Mouse (Mus musculus): ENCODE results near the gene Ube2j1.

Gene Ube2j1

DNA sequence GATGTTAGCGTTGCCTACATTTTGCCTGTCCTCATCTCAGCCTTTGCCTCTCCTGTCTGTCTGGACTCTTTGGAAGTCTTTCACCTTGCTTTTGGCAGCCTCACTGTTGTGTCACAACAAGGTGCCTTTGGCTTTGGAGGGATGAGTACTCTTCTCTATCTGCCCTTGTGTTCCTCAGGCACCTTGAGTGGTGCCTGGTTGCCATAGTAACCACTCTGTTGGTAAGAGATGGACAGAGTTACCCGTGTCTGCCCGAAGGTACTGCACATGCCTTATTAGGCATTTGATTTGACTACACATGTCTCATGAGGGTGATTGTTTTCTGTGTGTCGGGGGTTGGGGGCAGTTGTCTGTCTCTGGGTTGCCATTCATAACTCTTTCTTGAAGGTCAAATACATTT, 18.7 kb upstream of the Ube2j1 start:
- DNase-seq (ENCODE audit: low read depth) = no peak

DNA sequence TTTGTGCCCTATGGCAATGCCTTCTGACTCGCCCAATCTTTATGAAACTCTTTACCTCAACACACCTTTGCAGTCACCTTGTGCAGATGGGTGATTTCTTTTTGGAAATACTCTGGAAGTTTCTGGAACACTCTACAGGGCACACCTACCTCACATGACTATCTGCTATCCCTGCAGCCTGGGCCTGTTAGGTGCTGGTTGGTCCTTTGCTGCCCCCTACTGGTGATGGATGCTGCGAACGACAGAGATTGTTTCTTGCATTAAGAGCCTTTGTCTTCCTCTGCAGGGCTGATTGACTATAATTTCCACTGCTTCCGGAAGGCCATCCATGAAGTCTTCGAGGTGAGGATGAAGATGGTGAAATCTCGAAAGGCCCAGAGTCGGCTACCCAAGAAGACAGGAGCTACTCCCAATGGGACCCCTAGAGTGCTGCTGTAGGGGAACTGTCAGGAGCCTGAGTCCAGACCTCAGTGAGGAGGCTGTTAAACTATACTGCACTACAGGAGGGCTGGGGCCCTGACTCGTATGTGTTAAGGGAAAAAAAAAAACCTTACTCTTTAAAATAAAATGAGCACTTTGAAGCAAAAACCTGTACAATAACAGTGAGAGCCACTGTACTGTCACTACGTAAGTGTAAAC, 12.7 kb upstream of the Ube2j1 start:
- peak; percentile 80 for DNase-seq (ENCODE audit: low read depth)

DNA sequence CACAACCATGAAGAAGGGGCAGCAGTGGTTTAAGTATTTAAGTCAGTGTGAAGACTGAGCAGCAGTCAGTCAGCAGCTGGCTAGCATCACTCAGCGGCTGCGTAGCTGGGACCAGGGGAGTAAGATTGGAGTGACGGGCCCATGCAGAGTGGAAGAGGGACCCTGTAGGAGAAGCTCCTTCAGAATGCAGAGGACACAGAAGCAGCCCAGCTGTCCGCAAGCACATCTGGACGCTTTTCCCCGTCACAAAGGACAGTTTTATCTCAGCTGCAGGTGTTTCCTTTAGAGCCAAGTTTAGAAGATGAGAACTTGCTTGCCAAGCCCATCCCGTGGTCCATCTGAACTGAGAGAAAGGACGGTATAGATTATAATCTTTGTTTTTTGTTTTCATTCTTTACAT, 6.8 kb upstream of the Ube2j1 start:
- no peak for DNase-seq (ENCODE audit: low read depth)

DNA sequence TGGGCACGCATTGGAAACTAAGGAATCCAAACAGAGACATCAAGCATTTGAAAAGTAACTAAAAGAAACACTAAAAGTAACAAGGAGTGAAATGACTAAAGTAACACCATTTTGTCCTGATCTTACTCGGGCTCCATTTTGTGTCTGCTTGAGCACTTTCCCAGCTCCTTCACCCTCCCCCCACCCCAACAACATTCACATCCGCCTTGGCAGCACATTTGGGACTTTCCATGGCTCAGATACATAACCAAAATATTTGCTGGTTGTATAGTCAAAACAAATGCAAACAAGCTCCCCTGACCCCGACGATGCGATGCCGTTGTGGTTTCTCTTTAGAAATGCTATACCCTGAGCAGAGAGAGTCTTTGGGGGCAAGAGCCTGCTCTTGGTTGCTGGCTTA, 2.1 kb upstream of the Ube2j1 start:
- no peak for DNase-seq (ENCODE audit: low read depth)

DNA sequence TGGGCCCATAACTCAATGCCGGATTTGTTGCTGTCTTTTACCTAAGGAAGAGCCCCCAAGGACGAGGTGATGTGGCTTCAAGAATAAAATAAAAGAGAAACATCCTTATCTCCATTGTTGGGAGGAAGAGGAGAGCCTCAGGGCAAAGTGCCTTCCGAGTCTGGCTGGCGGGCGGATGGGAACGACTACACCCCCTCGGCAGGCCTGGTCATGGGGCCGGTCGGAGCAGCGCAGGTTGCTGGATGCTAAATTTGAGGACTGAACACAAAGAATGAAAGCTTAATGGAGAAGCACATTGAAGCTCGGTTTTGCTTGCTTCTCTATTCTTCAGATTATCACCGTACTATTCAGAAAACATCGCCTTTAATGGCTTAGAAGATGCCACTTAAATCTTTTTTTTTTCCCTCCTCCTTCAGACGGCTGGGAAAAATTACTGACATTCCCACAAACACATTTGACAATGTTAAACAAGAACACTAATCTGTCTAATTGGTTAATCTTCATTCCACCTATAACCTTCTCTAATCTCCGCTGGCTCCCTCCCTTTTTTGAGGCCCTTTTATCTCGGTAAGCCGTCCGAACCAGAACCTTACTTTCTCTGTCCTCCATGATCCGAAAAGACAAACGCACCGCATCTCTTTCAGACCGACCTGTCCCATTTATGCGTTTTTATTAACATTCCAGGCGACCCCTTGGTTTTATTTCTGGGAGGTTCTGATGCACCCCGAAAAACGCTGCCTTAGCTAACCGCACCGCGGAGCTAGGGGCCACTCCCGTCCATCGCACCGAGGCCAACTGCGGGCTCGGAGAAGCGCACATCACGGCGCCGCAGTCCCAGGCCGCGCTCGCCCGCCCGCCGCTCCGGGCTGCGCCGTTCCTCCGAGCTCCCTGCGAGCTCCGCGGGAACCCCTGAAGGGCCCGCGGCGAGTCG, 687 bp upstream of the Ube2j1 start:
- DNase-seq (ENCODE audit: low read depth) = peak; percentile 38

DNA sequence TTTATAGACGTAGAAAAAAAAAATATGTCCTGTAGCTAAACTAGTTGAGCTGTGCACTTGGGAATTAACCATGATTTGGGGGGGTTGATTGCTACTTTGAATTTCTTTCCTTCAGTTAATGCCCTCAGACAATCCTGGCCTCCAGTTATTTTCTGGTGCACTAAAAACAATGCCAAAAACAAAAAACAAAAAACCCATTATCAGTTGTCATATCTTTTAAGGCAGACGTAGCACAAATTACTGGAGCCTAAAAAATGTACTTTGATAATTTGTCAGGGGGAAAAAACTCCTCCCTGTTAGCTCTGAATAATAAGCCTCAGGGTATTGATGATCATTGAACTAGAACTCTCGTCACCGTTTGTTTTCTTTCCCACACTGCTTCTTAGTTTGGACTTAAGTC, 829 bp downstream of the Ube2j1 start:
- peak; percentile 15 for DNase-seq (ENCODE audit: low read depth)

DNA sequence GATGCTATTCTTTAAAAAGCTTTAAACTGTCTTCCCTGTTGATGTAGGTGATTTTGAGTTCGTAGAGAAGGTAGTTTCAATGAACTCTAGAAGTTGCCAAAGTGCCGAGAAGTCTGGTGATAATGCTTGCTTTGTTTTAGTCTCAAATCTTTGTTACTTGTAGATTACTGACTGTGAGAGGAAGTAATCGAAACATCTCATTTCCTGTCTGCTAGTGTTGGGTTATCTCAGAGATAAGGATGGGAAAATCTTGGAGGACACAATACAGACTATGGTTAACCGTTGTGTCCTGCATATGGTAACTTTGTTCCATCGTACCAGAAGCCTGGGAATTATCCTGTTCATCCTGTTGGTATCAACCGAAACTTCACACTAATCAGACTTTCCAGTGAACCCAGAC, 2.3 kb downstream of the Ube2j1 start:
- no peak for DNase-seq (ENCODE audit: low read depth)

DNA sequence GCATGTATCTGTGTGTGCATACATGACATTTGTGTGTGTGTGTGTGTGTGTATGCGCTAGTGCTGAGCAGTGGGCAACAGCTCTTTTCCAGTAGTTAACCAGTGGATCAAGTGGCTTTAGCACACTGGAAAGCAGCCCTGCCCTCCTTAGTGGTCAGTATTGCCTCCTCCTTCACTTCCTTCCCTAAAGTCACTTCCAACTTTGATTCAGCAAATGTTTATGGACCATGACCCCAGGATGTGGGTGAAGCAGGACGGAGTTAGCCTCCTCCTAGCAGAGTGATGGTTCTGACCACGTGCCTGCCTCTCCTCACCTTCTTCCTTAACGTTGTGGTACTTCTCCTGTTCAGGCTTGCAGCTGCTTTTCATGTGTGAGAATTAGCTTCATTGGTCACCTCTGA, 8.6 kb downstream of the Ube2j1 start:
- DNase-seq (ENCODE audit: low read depth) = no peak

DNA sequence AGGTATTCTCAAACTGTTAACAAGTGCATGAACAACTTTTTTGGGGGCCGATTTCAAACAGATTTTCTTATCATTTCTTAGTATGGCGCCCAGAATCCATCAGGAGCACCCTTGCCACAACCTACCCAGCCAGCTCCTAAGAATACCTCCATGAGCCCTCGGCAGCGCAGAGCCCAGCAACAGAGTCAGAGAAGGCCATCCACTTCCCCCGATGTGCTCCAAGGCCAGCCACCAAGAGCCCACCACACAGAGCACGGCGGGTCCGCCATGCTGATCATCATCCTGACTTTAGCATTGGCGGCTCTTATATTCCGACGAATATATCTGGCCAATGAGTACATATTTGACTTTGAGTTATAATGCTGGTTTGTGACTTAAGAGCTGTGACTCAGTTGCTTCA, 18.4 kb downstream of the Ube2j1 start:
- no peak for DNase-seq (ENCODE audit: low read depth)

DNA sequence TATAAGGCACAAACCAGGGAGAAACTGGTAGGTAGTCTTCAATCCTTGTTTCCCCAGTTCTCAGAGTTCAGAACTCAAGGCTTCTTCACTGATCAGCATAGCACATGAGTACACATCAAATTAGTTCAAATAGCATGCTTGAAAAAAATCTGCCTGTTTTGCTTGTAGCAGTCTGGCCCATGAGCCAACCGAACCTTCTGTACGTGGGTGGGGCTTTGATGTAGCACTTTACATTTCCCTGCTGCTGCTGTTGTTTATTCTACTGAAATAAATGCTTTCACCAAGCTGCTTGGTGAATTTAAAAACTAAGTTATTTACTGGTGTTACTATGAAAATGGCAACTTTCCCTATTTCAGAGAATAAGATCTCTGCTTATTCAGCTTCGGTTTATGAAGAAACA, 20.8 kb downstream of the Ube2j1 start:
- DNase-seq (ENCODE audit: low read depth) = no peak

DNA sequence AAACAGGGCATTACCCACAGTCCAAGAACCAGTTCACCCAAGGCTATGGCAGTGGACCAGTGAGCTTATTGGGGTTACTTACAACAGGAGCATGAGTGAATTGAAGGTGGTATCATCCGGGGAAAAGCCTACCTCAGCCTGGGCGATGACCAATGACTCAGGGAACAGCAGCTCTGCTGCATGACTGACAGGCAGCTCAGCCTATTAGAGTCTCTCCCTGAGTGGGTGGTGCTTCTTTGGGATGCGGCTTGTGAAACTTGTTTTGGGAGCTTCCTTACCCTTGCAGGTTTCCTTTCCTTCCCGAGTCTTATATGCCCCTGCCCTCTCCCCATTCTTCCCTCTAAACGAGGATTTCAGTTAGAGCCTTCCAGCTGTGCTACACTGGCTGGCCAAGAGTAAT, 21.4 kb downstream of the Ube2j1 start:
- DNase-seq (ENCODE audit: low read depth) = no peak

DNA sequence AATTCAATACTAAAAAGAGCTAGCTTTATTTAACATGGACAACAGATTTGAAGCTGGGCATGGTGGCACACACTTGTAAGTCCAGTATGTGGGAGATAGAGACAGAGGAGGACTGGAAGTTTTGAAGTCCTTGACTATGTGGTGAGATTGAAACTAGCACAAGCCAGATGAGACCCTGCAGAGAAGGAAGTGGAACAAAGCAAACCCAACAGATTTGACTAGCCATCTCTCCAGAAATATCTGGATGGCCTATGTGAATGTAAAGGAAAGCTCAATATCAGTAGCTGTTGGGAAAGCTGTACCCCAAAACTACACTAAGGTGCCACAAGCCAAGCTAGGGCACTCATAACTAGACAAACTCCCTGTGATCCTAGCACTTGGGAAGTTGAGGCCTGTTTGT, 23.2 kb downstream of the Ube2j1 start:
- DNase-seq (ENCODE audit: low read depth) = no peak

DNA sequence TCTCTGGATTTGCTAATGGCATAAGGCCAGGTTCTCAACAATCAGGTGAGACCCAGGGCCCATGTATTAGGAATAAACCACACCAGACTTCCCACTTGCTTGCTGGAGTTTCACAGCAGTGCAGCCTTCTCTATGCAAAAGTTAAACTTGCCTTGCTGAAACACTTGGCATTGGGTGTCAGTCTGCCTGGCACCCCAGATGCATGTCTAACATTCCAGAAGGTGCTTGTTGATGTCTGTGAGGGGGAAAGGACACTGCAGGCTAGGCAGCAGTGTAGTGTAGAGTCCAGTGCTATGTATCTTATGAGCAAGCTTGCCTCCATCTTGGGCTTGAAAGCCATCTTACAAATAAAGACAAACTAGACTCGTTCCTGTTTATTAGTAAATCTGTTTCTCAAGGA, 25.1 kb downstream of the Ube2j1 start:
- DNase-seq (ENCODE audit: low read depth) = no peak

DNA sequence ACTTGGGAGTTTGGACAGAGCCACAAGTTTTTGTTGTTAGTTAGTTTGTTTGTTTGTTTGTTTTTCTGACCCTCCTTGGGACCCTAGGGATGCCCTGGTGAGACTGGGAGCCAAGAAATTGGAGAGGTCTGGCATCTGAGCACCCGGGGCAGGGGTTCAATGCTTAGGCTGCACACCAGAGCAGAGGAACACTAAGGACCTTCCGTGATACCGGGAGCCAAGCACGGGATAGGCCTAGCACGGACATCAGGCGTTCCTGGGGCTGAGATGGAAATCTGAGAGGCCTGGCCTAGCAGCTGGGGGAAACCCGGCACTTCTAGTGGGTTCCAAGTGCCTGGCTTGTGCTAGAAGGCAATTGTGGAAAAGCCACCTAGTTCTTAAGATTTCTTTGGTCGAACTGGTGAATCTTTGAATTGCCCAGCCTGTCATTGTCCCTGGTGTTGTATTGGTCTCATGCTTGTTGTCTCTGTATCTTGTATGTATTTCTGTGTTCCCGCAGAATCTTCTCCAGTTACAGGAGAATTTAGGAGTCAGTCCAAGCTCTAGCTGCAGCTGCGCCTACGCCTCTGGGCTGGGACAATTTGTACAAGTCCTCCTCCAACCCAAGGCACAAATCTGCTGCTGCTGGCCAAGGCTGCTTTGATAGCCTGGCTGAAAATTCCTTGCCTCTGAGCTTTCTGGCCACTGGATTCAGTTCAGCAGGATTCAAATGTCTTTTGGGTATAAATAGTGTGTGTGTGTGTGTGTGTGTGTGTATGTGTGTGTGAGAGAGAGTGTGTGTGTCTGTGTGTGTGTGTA, 26.9 kb downstream of the Ube2j1 start:
- DNase-seq (ENCODE audit: low read depth) = no peak

DNA sequence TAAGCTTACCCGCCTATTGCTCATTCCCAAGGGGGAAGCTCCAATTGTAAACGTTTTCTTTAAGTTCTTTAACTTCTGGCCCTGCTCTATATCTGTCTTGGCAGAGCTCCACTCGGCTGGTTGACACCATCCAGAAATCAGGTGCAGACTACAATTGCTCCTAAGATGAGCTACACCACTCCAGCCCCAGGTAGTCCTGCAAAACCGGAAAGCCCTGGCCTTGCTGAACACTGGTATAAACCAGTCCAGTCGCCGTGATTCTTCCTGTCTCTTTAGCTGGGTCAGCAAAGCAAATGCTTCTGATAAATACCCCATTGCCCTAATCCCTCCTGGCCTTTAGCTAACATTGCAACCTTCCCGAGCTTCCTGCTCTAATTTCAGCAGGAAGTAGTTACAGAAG, 29.9 kb downstream of the Ube2j1 start:
- no peak for DNase-seq (ENCODE audit: low read depth)

DNA sequence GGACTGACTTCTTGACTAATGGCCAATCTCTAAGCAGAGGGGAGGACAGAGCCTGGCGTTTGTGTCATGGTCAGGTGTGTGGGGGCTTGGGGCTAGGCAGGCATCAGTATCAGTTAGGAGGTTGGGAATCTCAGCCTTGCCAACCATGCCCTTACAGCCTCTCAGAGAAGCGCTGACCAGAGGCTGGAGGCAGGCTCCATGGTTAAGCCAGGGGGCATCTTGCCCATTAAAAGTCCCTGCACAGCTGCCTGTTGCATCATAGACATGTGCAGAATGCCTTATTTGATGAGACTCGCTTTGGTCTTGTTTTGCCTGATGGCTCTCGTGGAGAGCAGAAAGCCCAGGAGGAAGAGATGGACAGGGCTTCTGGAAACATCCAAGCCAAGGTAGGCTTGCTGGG, 31.8 kb downstream of the Ube2j1 start, which contains the start of gene Gabrr2:
TSS of gene Gabrr2 (plus strand) at position 19 of the 400 bp plus-strand sequence.
- DNase-seq (ENCODE audit: low read depth) = no peak

DNA sequence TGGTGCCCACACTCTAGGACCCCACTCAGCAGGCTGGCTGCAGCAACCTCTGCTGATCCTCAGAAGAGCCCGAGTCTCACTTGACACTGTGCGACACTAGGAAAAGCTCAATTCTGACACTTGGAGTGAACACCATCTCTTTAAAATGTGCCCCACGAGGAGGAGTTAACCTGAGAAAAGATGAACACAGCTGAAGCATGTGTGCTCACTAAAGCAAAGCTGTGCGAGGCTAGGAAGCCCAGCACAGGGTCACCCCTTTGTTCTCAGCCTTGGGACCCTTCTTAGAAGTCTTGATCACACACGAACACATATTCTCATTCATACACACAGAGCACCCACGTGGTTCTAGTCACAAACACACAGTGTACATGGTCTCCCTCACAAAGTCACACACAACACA, 33.8 kb downstream of the Ube2j1 start:
- DNase-seq (ENCODE audit: low read depth) = no peak

DNA sequence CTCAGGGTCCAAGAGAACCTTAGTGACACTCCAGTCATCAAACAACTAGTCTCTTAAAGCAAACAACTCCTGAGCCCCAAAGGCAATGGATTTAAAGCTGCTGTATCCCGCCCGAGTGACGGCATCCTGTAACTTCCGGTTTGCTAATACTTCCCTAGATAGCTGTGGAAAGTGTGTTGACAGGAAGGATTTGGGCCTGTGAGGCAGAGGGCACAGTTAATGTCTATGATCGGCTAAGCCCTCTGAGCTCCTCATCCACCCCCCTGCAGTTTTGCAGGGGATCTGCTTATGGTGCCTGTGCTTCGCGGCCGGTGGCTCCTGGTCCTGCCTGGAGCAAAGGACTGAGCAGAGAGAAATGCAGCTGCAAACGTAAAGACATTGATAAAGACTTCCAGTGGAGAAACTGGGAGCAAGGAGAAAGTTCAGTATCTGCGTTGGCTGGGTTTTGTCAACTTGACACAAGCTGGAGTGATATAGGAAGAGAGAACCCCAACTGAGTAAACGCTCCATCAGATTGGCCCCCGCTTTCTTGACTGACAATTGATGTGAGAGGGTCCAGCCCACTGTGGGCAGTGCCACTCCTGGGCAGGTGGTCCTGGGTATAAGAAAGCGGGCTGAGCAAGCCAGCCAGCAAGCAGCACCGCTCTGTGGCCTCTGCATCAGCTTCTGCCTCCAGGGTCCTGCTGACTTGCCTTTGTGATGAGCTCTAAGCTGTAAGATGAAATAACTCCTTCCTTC, 35.2 kb downstream of the Ube2j1 start:
- no peak for DNase-seq (ENCODE audit: low read depth)

DNA sequence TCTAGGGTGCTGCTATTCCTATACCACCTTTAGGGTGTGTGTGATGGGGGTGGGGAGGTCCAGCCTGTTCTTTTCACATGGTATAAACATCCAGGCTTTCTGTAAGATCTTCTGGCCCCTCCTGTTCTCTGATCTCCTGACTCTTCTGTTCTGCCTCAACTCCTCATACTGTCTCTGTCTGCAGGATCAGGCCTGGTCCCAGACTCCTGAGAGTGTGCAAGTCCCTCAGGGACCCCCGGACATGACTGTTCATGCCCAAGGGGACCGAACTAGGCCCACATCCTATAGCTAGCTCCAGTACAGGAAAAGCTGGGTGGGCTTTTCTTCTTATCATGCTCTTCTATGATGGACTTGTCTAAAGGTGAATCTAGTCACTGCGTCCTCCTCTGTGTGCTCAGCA, 36.1 kb downstream of the Ube2j1 start:
- no peak for DNase-seq (ENCODE audit: low read depth)

DNA sequence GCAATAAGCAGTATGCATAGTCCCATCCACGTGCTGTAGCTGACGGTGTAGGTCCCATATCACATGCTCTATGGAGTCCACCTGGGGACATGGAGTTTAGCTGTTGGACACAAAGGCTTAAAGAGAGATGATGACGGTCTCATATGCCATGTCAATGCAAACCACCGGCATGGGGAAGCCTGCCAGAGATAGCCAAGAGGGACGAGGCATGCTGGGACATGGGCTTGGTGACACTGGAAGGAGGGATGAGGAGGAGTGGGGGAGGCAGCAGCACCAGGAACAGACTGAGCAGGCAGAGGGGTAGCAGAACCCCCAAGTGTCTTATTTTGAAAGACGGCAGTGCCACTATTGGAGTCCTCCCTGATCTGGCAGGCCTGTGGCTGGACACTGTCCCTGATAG, 36.6 kb downstream of the Ube2j1 start:
- DNase-seq (ENCODE audit: low read depth) = no peak

DNA sequence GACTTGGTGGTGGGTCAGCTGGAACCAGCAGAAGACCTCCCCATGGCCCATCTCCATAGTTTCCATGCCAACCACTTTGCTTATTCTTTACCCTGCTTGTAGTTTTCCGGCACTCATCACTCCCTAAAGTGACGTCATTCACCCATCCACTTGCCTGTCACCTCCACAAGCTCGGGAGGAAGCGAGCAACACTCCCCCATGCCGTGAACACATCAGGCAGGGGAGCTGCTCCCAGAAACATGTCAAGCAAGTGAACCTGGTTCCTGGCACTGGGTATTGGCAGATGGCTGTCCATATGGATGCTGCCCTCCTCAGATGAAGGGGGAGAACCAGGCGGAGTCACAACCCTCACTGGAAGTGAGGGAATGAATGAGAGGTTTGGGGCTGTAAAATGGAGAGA, 37.7 kb downstream of the Ube2j1 start:
- no peak for DNase-seq (ENCODE audit: low read depth)

DNA sequence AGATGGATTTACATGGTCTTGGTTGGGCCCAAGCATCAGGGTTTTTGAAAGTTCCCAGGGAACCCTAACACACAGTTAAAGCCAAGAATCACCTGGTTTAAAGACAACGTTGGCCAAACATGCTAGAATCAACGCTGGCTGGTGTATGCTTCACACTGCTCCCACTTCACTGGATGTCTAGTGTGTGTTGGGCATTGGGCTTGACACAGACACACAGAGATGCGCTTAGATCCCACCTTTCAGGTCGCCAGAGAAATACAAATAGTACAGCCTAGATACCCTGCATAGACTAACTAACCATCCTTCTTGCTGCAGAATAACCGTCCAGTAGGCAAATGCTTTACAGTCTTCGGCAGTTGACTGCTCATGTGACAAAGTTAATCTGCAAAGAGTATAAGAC, 39.1 kb downstream of the Ube2j1 start:
- no peak for DNase-seq (ENCODE audit: low read depth)
